Mouse (Mus musculus): ENCODE data around the gene Npnt. TPM values are rescaled to one million over a fixed set of nuclear protein-coding genes. Genes with fewer than 3 reads are reported as not detected.

Npnt gene
- total RNA-seq, 1 experiment = 8.6 TPM

GRCm38 (mm10) chr3:132949380-132949790 is 706 bp downstream of the Npnt start:
- Histone ChIP-seq H3K27ac (ENCODE audit: insufficient read depth, low read depth, low read length, poor library complexity, severe bottlenecking) (no peak overlapping the region), H3K9me3 (ENCODE audit: control insufficient read depth, insufficient read depth, low read depth, low read length) (no peaks in the 10 kb centered on the region), H3K36me3 (ENCODE audit: control insufficient read depth, insufficient read depth, low read length, poor library complexity, severe bottlenecking) (no peaks in the 10 kb centered on the region), H3K4me1 (ENCODE audit: control insufficient read depth in 2 of 2, insufficient read depth in 2 of 2, low read length in 2 of 2, poor library complexity in 1 of 2) (no peaks in the 10 kb centered on the region), H3K4me3 (ENCODE audit: insufficient read depth in 1 of 2, low read depth in 1 of 2, low read length in 2 of 2, poor library complexity in 1 of 2, severe bottlenecking in 1 of 2) (peak overlapping the region; percentile 77 to 83), H3K9ac (ENCODE audit: insufficient read depth, low read depth, low read length, poor library complexity, severe bottlenecking) (peak overlapping the region; percentile 66)
- no peak for DNase-seq (ENCODE audit: low read depth, low spot score)
- TF ChIP-seq ZC3H11A (IDR thresholded peaks at IDR 0.05; ENCODE audit: borderline replicate concordance, low read depth, low read length) (no peak), ZNF384 (IDR thresholded peaks at IDR 0.05; ENCODE audit: low read depth, low read length) (no peak), HCFC1 (IDR thresholded peaks at IDR 0.05; ENCODE audit: borderline replicate concordance, insufficient read depth, low read length) (no peak), CHD2 (IDR thresholded peaks at IDR 0.05; ENCODE audit: low read depth, low read length) (no peak), MAFK (IDR thresholded peaks at IDR 0.05; ENCODE audit: insufficient read depth, low read depth, low read length) (no peak)
- in situ Hi-C loops (cut with MboI; ENCODE audit: low sequenced_read_pairs in 2 of 2, unreplicated experiment in 2 of 2) = no loop called here

GRCm38 (mm10) chr3:132948298-132948795 is 1.7 kb downstream of the Npnt start:
- Histone ChIP-seq H3K36me3 (ENCODE audit: control insufficient read depth, insufficient read depth, low read length, poor library complexity, severe bottlenecking) (no peaks in the 10 kb centered on the region), H3K4me1 (ENCODE audit: control insufficient read depth in 2 of 2, insufficient read depth in 2 of 2, low read length in 2 of 2, poor library complexity in 1 of 2) (no peaks in the 10 kb centered on the region), H3K4me3 (ENCODE audit: insufficient read depth in 1 of 2, low read depth in 1 of 2, low read length in 2 of 2, poor library complexity in 1 of 2, severe bottlenecking in 1 of 2) (no peak overlapping the region), H3K27ac (ENCODE audit: insufficient read depth, low read depth, low read length, poor library complexity, severe bottlenecking) (no peak overlapping the region), H3K9ac (ENCODE audit: insufficient read depth, low read depth, low read length, poor library complexity, severe bottlenecking) (no peak overlapping the region), H3K9me3 (ENCODE audit: control insufficient read depth, insufficient read depth, low read depth, low read length) (no peaks in the 10 kb centered on the region)
- TF ChIP-seq HCFC1 (IDR thresholded peaks at IDR 0.05; ENCODE audit: borderline replicate concordance, insufficient read depth, low read length) = no peak
- no peak for DNase-seq (ENCODE audit: low read depth, low spot score)
- in situ Hi-C loops (cut with MboI; ENCODE audit: low sequenced_read_pairs in 2 of 2, unreplicated experiment in 2 of 2) = no loop called here

- no peaks in the 10 kb centered on the region for H3K4me1 ChIP-seq (ENCODE audit: control insufficient read depth in 2 of 2, insufficient read depth in 2 of 2, low read length in 2 of 2, poor library complexity in 1 of 2)
- no peaks in the 10 kb centered on the region for H3K9me3 ChIP-seq (ENCODE audit: control insufficient read depth, insufficient read depth, low read depth, low read length)
- in situ Hi-C loops (cut with MboI; ENCODE audit: low sequenced_read_pairs in 2 of 2, unreplicated experiment in 2 of 2) = no loop called here
- no peak overlapping the region for H3K9ac ChIP-seq (ENCODE audit: insufficient read depth, low read depth, low read length, poor library complexity, severe bottlenecking)
- no peak for TF ChIP-seq ZC3H11A (IDR thresholded peaks at IDR 0.05; ENCODE audit: borderline replicate concordance, low read depth, low read length)
- no peak overlapping the region for H3K4me3 ChIP-seq (ENCODE audit: insufficient read depth in 1 of 2, low read depth in 1 of 2, low read length in 2 of 2, poor library complexity in 1 of 2, severe bottlenecking in 1 of 2)
- no peaks in the 10 kb centered on the region for H3K36me3 ChIP-seq (ENCODE audit: control insufficient read depth, insufficient read depth, low read length, poor library complexity, severe bottlenecking)
- H3K27ac ChIP-seq (ENCODE audit: insufficient read depth, low read depth, low read length, poor library complexity, severe bottlenecking) = no peak overlapping the region
- DNase-seq (ENCODE audit: low read depth, low spot score) = no peak
Measured at GRCm38 (mm10) chr3:132946086-132946485, 4.0 kb downstream of the Npnt start.

GRCm38 (mm10) chr3:132945669-132946068 is 4.4 kb downstream of the Npnt start:
- no peaks in the 10 kb centered on the region for H3K36me3 ChIP-seq (ENCODE audit: control insufficient read depth, insufficient read depth, low read length, poor library complexity, severe bottlenecking)
- no peaks in the 10 kb centered on the region for H3K4me1 ChIP-seq (ENCODE audit: control insufficient read depth in 2 of 2, insufficient read depth in 2 of 2, low read length in 2 of 2, poor library complexity in 1 of 2)
- no peak overlapping the region for H3K9ac ChIP-seq (ENCODE audit: insufficient read depth, low read depth, low read length, poor library complexity, severe bottlenecking)
- no peak overlapping the region for H3K4me3 ChIP-seq (ENCODE audit: insufficient read depth in 1 of 2, low read depth in 1 of 2, low read length in 2 of 2, poor library complexity in 1 of 2, severe bottlenecking in 1 of 2)
- no peak overlapping the region for H3K27ac ChIP-seq (ENCODE audit: insufficient read depth, low read depth, low read length, poor library complexity, severe bottlenecking)
- TF ChIP-seq CHD2 (IDR thresholded peaks at IDR 0.05; ENCODE audit: low read depth, low read length) (no peak), HCFC1 (IDR thresholded peaks at IDR 0.05; ENCODE audit: borderline replicate concordance, insufficient read depth, low read length) (no peak), ZC3H11A (IDR thresholded peaks at IDR 0.05; ENCODE audit: borderline replicate concordance, low read depth, low read length) (no peak), MAFK (IDR thresholded peaks at IDR 0.05; ENCODE audit: insufficient read depth, low read depth, low read length) (no peak), ZNF384 (IDR thresholded peaks at IDR 0.05; ENCODE audit: low read depth, low read length) (no peak)
- no peaks in the 10 kb centered on the region for H3K9me3 ChIP-seq (ENCODE audit: control insufficient read depth, insufficient read depth, low read depth, low read length)
- in situ Hi-C loops (cut with MboI; ENCODE audit: low sequenced_read_pairs in 2 of 2, unreplicated experiment in 2 of 2) = no loop called here
- no peak for DNase-seq (ENCODE audit: low read depth, low spot score)

GRCm38 (mm10) chr3:132944609-132945008 is 5.5 kb downstream of the Npnt start:
- Histone ChIP-seq H3K9ac (ENCODE audit: insufficient read depth, low read depth, low read length, poor library complexity, severe bottlenecking) (no peak overlapping the region), H3K9me3 (ENCODE audit: control insufficient read depth, insufficient read depth, low read depth, low read length) (no peaks in the 10 kb centered on the region), H3K36me3 (ENCODE audit: control insufficient read depth, insufficient read depth, low read length, poor library complexity, severe bottlenecking) (no peaks in the 10 kb centered on the region), H3K27ac (ENCODE audit: insufficient read depth, low read depth, low read length, poor library complexity, severe bottlenecking) (no peak overlapping the region), H3K4me1 (ENCODE audit: control insufficient read depth in 2 of 2, insufficient read depth in 2 of 2, low read length in 2 of 2, poor library complexity in 1 of 2) (no peaks in the 10 kb centered on the region), H3K4me3 (ENCODE audit: insufficient read depth in 1 of 2, low read depth in 1 of 2, low read length in 2 of 2, poor library complexity in 1 of 2, severe bottlenecking in 1 of 2) (no peak overlapping the region)
- in situ Hi-C loops (cut with MboI; ENCODE audit: low sequenced_read_pairs in 2 of 2, unreplicated experiment in 2 of 2) = no loop called here
- TF ChIP-seq CHD2 (IDR thresholded peaks at IDR 0.05; ENCODE audit: low read depth, low read length) = no peak
- TF ChIP-seq MAFK (IDR thresholded peaks at IDR 0.05; ENCODE audit: insufficient read depth, low read depth, low read length) = no peak
- TF ChIP-seq ZNF384 (IDR thresholded peaks at IDR 0.05; ENCODE audit: low read depth, low read length) = no peak
- no peak for TF ChIP-seq ZC3H11A (IDR thresholded peaks at IDR 0.05; ENCODE audit: borderline replicate concordance, low read depth, low read length)
- TF ChIP-seq HCFC1 (IDR thresholded peaks at IDR 0.05; ENCODE audit: borderline replicate concordance, insufficient read depth, low read length) = no peak
- DNase-seq (ENCODE audit: low read depth, low spot score) = no peak

All from ES-E14 (cell line).